Mouse (Mus musculus): ENCODE measurements around the gene Ptprf. TPM values are rescaled to one million over a fixed set of nuclear protein-coding genes. Genes with fewer than 3 reads are reported as not detected.

The Ptprf gene
- 100 to 1,000 TPM; 140 to 142 TPM for total RNA-seq (2021)
- long read RNA-seq, partial matches to known transcripts = 15 of 25 reads
- long read RNA-seq, other reads (novel, unspliced or antisense) = 10 of 25 reads

- peak; percentile 79 to 87 for DNase-seq (ENCODE audit: low spot score in 2 of 2)
Measured at GRCm38 (mm10) chr4:118291231-118291630, at the start of gene Ptprf. Gene Ptprf (minus strand): TSS chr4:118291405.

- peak; percentile 76 to 79 for DNase-seq (ENCODE audit: low spot score in 2 of 2)
Measured at GRCm38 (mm10) chr4:118336658-118337057, 45.5 kb upstream of the Ptprf start.

- DNase-seq (ENCODE audit: low spot score in 2 of 2) = no peak
Measured at GRCm38 (mm10) chr4:118335991-118336390, 44.8 kb upstream of the Ptprf start.

DNA sequence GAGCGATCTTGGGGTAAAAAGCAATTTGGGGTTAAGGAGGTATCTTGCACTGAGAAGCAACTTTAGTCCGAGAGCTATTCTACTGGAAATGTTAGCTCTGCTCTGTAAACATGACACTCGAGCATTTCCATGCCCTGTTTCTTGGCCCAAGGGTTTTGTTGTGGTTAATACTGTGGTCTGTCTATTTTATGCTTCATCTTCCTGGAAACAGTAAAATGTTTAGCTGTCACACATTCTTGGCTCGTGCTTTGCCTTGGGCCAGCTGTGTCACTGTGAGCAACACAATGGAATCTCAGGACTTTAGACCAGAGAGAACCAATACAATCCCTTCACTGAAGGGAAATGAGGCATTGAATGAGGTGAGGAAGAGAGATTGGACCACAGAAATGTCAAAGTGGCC is 40.6 kb upstream of the Ptprf start:
- DNase-seq (ENCODE audit: low spot score in 2 of 2) = no peak

DNA sequence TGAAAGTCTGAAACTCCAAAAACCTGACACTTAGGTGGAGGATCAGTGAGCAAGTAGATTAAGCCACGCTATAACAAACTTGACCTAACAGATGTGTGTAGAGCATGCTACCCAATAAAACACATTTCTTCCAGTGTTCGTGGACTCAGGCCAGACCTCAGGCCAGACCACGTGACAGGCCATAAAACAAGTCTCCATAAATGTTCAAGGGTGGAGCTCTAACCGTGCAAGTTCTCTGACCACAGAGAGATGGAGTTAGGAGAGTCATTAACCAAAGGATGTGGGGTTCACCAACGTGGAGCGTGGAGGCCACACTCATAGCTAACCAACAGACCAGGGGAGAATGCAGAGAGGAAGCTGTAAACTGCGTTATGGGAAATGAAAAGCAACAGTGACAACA is 35.3 kb upstream of the Ptprf start:
- no peak for DNase-seq (ENCODE audit: low spot score in 2 of 2)

- no peak for DNase-seq (ENCODE audit: low spot score in 2 of 2)
Measured at GRCm38 (mm10) chr4:118320636-118321035, 29.4 kb upstream of the Ptprf start.

DNA sequence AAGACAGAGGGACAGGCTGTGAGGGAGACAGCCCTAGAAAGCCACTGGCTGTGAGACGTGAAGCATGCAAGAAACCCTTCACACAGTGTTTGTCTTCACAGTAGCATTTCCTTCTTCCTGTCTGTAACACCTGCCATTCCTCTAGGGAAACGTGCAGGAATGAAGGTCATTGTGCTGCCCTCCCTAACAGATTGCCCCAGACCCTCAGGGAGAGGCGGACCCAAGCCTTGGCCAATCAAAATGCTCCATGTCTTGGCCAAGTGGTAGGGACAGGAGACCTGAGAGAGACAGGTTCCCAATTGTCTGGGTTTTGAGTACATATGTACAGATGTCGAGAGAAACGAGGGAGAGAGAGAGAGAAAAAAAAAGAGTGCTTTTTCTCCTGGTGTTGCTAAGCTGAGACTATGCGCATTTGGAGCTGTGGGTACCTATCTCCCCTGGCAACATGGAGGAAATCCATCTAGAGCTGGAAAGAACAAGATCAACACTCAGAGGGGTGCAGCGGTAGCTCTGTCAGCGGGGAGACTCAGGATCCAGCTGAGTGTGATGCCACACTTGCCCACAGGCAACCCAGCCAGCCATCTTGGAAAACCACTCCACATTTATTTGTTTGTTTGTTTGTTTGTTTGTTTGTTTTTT is 28.6 kb upstream of the Ptprf start:
- DNase-seq (ENCODE audit: low spot score in 2 of 2) = no peak

GRCm38 (mm10) chr4:118316662-118317061 is 25.5 kb upstream of the Ptprf start:
- DNase-seq (ENCODE audit: low spot score in 2 of 2) = no peak

DNA sequence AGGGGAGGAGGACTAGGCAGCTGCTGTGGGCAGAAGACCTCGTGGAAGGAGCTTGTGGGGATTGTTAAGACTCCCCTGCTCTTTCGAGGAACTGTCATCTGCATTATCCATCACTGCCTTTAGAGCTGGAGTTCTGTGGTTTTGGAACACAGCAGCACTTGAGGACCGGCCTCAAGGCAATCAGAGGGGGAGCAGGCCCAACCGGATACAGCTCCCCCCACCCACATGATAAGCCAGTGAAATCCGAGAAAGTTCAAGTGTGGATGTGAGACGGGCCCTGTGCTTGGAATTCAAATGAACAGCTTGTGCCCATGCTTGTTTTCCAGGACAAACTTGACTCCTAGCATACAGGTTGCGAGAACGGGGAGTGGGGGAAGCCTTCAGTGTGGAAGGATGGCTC is 24.1 kb upstream of the Ptprf start:
- no peak for DNase-seq (ENCODE audit: low spot score in 2 of 2)

DNA sequence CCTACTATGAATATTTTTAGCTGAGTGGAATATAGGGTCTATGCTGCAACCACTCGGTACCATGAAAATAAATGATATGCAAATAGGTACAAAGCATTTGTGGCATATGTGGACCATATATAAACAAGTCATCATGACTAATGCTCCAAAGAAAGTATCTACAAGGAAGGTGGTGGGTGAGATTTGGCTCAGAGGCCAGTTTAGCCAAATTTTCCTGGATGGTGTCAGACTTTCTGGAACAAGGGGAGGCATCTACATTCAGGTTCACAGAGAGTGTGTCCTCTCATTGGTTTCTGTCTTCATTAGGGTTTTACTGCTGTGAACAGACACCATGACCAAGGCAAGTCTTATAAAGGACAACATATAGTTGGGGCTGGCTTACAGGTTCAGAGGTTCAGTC is 19.3 kb upstream of the Ptprf start:
- no peak for DNase-seq (ENCODE audit: low spot score in 2 of 2)

GRCm38 (mm10) chr4:118307533-118308263 is 16.5 kb upstream of the Ptprf start:
- DNase-seq (ENCODE audit: low spot score in 2 of 2) = no peak

DNA sequence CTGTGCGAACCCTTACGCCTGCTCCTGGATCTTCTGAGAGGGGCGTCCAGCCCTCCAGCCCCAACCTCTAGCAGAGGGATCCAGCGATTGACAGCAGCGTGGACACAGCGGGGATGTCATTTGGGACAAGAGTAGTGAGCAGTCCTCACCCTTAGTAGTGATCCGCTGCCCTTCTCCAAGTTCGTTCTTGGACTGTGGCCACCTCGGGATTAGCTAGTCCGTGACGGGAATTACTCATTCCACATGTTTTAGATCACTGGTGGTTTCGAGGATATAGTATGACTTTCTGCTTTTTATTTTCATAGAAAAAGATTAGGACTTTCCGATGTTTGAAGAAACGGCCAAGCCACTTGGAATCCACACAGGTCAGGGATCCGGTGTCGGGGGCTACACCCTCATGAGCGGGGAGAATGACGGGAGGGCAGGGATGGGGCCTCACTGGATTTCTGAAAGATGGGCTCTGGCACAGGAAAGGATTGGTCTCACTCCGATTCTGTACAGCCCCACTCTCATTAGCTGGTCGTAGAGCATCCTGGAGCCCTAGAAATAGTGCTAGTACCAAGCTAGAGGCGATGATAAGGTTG is 15.0 kb upstream of the Ptprf start:
- DNase-seq (ENCODE audit: low spot score in 2 of 2) = no peak

DNA sequence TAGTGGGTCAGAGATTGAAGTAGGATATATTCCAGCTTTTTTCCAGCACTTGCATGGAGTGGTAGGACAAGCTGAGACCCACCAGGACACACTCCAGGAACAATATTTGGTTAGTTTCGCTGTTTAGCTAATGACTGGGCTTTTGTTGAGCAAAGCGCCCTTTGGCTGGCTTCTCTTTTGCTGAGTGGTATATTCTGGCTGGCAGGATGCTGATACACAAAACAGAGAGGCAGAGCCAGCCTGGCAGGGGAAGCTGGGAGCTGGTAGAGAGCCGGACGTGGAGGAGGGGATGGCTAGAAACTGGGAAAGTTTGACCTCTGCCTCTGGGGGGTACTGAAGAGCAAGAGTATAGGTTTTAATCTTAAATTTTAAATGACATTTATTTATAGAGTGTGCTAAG is 13.8 kb upstream of the Ptprf start:
- peak in 1 of 2 experiments; percentile 39 for DNase-seq (ENCODE audit: low spot score in 2 of 2)

- DNase-seq (ENCODE audit: low spot score in 2 of 2) = no peak
Measured at GRCm38 (mm10) chr4:118297844-118298243, 6.6 kb upstream of the Ptprf start.

- no peak for DNase-seq (ENCODE audit: low spot score in 2 of 2)
Measured at GRCm38 (mm10) chr4:118295651-118296561, 4.7 kb upstream of the Ptprf start.

DNA sequence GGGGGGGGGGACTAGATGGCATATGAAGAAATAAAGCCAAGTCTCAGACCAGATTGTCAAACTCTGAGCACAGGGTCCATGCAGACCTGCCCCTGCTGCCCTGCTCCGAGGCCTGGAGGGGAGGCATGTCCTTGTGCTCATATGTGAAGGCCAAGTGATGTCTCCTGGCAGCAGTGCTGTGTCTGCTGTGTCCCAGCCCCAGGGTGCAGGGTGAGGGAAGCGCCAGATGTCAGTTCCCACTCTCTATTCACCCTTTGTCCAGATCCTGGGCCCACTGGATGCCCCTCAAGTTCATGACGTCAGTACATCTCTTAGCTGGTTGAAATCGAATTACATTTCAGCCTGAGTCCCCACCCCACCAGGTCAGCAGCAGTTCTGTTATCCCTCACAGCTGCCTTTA is 3.6 kb upstream of the Ptprf start:
- no peak for DNase-seq (ENCODE audit: low spot score in 2 of 2)

GRCm38 (mm10) chr4:118292741-118293306 is 1.6 kb upstream of the Ptprf start:
- DNase-seq (ENCODE audit: low spot score in 2 of 2) = peak; percentile 85 to 88

GRCm38 (mm10) chr4:118290416-118291030 is 682 bp downstream of the Ptprf start:
- DNase-seq (ENCODE audit: low spot score in 2 of 2) = peak; percentile 45 to 55

DNA sequence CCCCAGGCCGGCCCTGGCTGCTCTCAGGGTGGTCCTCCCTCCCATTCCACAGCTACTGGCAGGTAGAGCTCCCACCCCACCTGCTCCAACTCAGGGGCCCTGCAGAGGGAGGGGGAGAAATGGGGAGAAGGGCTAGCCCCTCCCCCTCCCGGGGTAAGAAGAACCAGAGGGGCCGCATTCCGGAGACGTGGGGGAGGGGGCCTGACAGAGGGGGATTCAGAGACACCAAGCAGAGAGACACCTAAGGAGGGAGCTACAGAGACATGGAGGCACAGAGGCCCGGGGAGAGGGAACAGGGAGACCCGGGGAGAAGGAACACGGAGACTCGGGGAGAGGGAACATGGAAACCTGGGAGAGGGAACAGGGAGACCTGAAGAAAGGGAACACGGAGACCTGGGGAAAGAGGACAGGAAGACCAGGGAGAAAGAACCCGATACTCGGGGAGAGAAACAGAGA is 1.2 kb downstream of the Ptprf start:
- DNase-seq (ENCODE audit: low spot score in 2 of 2) = peak; percentile 30 to 33

DNA sequence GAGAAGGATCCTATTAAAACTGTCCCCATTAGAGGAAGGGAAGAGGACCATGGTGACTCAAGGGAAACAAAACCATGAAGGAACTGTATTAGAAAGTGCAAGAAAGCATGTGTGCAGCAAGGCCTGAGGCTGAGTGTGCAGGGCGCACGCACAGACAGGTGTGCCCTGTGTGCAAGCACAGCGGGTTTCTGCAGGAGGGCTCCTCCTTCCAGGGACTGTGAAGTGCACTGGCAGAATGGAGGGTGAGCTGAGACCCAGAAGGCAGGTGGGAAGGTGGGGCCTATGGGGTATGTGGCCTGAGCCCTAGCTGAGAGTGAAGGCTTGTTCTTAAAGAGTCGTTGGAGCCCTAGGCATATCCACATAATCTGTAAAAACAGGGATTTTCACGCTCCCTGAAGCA is 1.9 kb downstream of the Ptprf start:
- no peak for DNase-seq (ENCODE audit: low spot score in 2 of 2)
